8 mouse cellular contexts compared by ENCODE assay signal in genomic region chr1:84838621-84839151, GRCm38 (mm10). TPM values are rescaled to one million over a fixed set of nuclear protein-coding genes. Genes with fewer than 3 reads are reported as not detected.
A peak's percentile ranks its signal among the peaks of the same experiment; 100 is the strongest.
DNase-seq lines count a peak whose midpoint lies in the region; ATAC-seq and TF ChIP-seq lines count a peak whose summit lies in the region.

No protein-coding gene starts in this region.

- no peak for TF ChIP-seq CTCF in G1E (IDR thresholded peaks at IDR 0.05; ENCODE audit: low read depth, low read length)
- no peak for TF ChIP-seq CTCF in cerebellum, adult 2 months (IDR thresholded peaks at IDR 0.05; ENCODE audit: borderline replicate concordance, insufficient read depth, low read depth, low read length)

- peak overlapping the region; percentile 82 for H3K27ac ChIP-seq in cerebellum, adult 2 months (ENCODE audit: insufficient read depth, low read length)
- peak overlapping the region; percentile 98 for H3K27ac ChIP-seq in hindbrain, embryonic 13.5 days

- peak; percentile 60 for ATAC-seq in G1E (ENCODE audit: extremely low read depth, insufficient number of reproducible peaks, low FRiP score, poor library complexity, severe bottlenecking)
- peak; percentile 71 for ATAC-seq in hindbrain, embryonic 13.5 days (ENCODE audit: low FRiP score)

- 2% methylated on average over 44 of the region's 44 CpGs for WGBS in cerebellum, adult 2 months
- under 1% methylated on average over 43 of the region's 44 CpGs for WGBS in hindbrain, embryonic 13.5 days

- peak overlapping the region; percentile 85 for H3K4me3 ChIP-seq in G1E (ENCODE audit: low read depth, low read length)
- H3K4me3 ChIP-seq in cerebellum, adult 2 months (replicated peaks; ENCODE audit: insufficient read depth, low read depth, low read length) = peak overlapping the region; percentile 89
- H3K4me3 ChIP-seq in hindbrain, embryonic 13.5 days = peak overlapping the region; percentile 90

- DNase-seq in G1E (ENCODE audit: low spot score) = peak; percentile 86
- DNase-seq in cerebellum, adult 2 months = peak; percentile 67 to 70
- DNase-seq in frontal cortex, postnatal 14 days (ENCODE audit: low spot score in 2 of 2) = peak; percentile 57 to 59
- DNase-seq in left cerebral cortex, adult 18-20 months (ENCODE audit: low spot score in 2 of 2) = peak; percentile 56 to 75
- DNase-seq in lung, postnatal 4 days = peak; percentile 78 to 83
- DNase-seq in retina, postnatal 1 day = peak; percentile 84
- peak; percentile 84 for DNase-seq in thymus, postnatal 4 days

- TF ChIP-seq POLR2A in cerebellum, adult 2 months (IDR thresholded peaks at IDR 0.05; ENCODE audit: borderline replicate concordance, insufficient read depth, low read length) = no peak

- H3K4me1 ChIP-seq in G1E (ENCODE audit: insufficient read depth, low read depth, low read length) = peaks cover 36% of the 10 kb centered on the region
- no peaks in the 10 kb centered on the region for H3K4me1 ChIP-seq in cerebellum, adult 2 months (ENCODE audit: control insufficient read depth, insufficient read depth, low read length)
- peaks cover 33% of the 10 kb centered on the region for H3K4me1 ChIP-seq in hindbrain, embryonic 13.5 days (replicated peaks)

- peak overlapping the region; percentile 96 for H3K9ac ChIP-seq in hindbrain, embryonic 13.5 days

- H3K9me3 ChIP-seq in G1E (replicated peaks) = no peaks in the 10 kb centered on the region
- no peaks in the 10 kb centered on the region for H3K9me3 ChIP-seq in hindbrain, embryonic 13.5 days

- peak overlapping the region; percentile 78 for H3K4me2 ChIP-seq in hindbrain, embryonic 13.5 days

- H3K27me3 ChIP-seq in G1E (ENCODE audit: insufficient read depth, low read length) = no peaks in the 10 kb centered on the region
- H3K27me3 ChIP-seq in cerebellum, adult 2 months (ENCODE audit: control insufficient read depth, insufficient read depth, low read length) = no peaks in the 10 kb centered on the region
- no peaks in the 10 kb centered on the region for H3K27me3 ChIP-seq in hindbrain, embryonic 13.5 days

- H3K36me3 ChIP-seq in G1E (replicated peaks) = peaks cover 24% of the 10 kb centered on the region
- H3K36me3 ChIP-seq in hindbrain, embryonic 13.5 days = peaks cover under 1% of the 10 kb centered on the region; the same call in 1 of the 2 replicates

RNA-seq across cellular contexts. Expression of gene Fbxo36, which starts 1.0 kb away (rescaled TPM):
- total RNA-seq in G1E (2014; fragmentation: Nextera tagmentation) = 28.0 and 44.0 TPM in 2 replicates
- total RNA-seq in G1E (2017) = 8.8 and 10.9 TPM in 2 replicates
- polyA plus RNA-seq in G1E (2012) = 2.1 and 3.8 TPM in 2 replicates
- 8.5 and 9.7 TPM in 2 replicates for polyA plus RNA-seq in cerebellum, adult 2 months (2012; rRNA removed)
- polyA plus RNA-seq in hindbrain, embryonic 13.5 days (2015; fragmentation: Nextera tagmentation; extraction: Ambion mirVana) = 8.6 and 11.3 TPM in 2 replicates
- total RNA-seq in left cerebral cortex, adult 18-20 months (2021) = 1 to 10 TPM; 2.2 to 3.9 TPM

RNA-seq across cellular contexts. Expression of gene Trip12, which starts 1.6 kb away (rescaled TPM):
- total RNA-seq in G1E (2014; fragmentation: Nextera tagmentation) (566 and 620 TPM in 2 replicates), G1E (2017) (538 and 696 TPM in 2 replicates)
- polyA plus RNA-seq in G1E (2012) = 104 and 111 TPM in 2 replicates
- 74.5 and 75.2 TPM in 2 replicates for polyA plus RNA-seq in cerebellum, adult 2 months (2012; rRNA removed)
- 59.9 and 66.5 TPM in 2 replicates for polyA plus RNA-seq in hindbrain, embryonic 13.5 days (2015; fragmentation: Nextera tagmentation; extraction: Ambion mirVana)
- 100 to 1,000 TPM; 201 to 202 TPM for total RNA-seq in left cerebral cortex, adult 18-20 months (2021)

Comparison
In these comparisons a context has a peak if more than half of its experiments do, and no peak if none do; other contexts are left out.
1. Peak in every context shown above with its lines: DNase-seq, ATAC-seq, H3K4me3 ChIP-seq and H3K27ac ChIP-seq.